Mouse (Mus musculus) retina, adult 2 months (tissue): ENCODE data around the gene Camta1.

Source experiments
- DNase-seq: peaks from one replicate; pipeline ENCODE4 v3.0.0-alpha.2; 2012; ENCODE audit warnings: low read depth, low spot score

The Camta1 gene

DNA sequence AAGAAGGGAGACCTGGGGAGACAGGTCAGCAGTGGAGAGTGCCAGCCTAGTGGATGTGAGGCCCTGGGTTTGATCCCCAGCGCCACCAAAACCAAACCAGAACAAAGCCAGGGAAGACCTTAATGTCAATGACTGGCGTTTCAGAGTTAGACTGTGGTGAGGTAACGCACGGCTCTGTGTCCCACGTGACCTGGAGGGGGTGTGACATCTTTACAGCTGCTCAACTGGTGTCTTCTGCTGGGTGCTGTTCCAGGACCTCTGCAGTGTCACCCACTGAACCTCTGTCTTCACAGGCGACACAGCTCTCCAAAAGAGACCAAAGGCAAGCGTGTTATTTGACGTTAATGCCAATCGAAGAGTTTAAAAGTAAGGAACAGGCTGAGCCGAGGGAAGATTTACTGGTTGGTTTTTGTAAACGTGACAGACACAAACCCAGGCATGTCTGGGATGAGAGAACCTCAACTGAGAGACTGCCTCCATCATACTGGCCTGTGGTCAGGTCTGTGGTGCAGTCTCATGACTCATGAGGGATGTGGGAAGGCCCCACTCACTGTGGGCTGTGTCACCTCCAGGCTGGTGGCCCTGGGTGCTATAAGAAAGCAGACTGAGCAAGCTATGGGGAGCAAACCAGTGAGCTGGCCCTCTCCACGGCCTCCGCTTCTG, 855.9 kb downstream of the Camta1 start:
- no peak for DNase-seq

DNA sequence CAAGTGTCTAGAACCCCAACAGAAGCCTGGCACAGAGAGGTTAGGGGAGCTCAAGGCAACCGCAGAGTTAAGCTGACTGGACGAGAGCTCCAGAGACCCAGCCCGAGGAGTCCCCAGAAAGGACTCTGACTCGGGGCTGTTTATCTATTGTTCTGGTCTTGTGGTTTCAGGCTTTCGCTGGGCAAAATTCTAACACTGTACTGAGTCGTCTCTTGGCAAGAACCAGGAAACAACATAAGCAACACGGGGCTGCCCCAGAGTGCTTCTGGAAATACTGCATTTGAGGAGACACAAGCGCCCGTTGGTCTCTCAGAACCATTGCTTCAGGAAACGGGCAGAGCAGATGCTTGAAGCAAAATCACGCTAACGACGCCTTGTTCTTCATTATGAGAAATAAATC, 860.3 kb downstream of the Camta1 start:
- no peak for DNase-seq

DNA sequence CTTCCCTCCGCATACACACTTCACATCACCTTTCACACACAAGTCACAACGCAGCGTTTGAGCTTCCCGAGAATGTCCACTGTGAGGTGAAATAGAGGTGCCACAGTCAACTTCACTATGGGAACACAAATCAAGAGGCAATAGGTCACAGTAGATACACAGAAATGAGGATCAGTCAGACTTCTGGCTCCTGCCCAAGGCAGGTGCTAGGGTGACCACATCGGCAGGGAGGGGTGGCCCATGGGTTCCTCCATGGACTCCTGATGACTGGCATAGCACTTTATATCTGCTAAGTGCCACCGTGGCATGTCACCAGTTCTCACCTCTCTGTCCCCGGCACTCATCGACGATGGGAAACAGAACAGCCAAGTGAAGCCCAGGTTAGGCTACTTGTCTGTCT, 863.0 kb downstream of the Camta1 start:
- no peak for DNase-seq

GRCm38 (mm10) chr4:150996797-150997196, 864.9 kb downstream of the Camta1 start, which contains the start of gene Uts2:
Gene Uts2 (plus strand): TSS chr4:150997097.
- DNase-seq, result no peak

DNA sequence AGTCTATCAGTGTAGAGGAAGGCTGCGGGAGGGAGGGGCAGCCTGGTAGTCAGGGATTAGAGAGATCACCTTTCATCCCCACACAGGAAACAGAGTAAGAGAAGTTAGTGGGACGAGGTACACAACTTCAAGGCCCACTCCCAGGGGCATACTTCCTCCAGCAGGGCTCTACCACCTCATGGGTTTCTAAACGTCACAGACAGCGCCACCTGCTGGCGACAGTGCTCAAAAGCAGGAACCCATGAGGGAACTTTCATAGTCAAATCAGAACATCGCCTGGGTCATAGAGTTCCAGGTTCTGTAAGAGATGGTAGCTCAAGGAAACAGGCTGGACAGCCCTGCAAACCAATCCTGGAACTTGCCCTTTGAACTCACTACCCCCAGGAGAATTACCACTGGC, 871.5 kb downstream of the Camta1 start:
- DNase-seq, result no peak

- DNase-seq, result no peak
These were observed 881.5 kb downstream of the Camta1 start for GRCm38 (mm10) chr4:150980153-150980552.

GRCm38 (mm10) chr4:150979455-150979854, 882.2 kb downstream of the Camta1 start:
- DNase-seq, result no peak

DNA sequence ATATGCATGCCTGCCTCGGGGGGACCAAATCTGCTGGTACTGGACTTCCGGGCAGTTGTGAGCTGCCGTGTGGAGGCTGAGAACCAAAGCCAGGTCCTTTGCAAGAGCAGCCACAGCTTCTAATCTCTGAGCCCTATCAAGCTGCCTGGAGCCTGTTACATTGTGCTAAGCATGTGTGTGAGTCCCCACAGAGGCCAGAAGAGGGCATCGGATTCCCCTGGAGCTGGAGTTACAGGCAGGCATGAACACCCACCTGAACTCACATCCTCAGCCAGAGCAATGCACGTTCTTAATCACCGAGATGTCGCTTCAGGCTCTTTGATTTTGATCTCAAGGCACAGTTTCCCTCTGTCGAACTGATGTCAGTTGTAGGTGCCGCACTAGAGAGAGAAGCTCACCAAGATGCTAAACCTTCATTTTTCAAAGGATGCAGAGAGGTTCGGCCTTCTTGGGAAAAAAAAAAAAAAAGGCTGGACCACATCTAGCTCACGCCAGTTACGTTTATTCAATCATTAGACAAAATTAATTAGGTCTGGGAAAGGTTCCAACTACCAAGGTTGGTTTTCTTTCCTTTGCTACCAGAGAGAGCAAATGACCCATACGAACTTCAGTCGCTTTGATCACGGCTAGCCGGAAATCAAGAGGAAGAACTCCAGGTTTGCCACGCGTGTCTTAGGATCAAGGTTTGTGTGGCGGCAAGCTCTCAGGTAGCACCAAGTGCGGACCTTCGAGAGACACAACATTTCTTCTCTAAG, 883.3 kb downstream of the Camta1 start:
- no peak for DNase-seq

DNA sequence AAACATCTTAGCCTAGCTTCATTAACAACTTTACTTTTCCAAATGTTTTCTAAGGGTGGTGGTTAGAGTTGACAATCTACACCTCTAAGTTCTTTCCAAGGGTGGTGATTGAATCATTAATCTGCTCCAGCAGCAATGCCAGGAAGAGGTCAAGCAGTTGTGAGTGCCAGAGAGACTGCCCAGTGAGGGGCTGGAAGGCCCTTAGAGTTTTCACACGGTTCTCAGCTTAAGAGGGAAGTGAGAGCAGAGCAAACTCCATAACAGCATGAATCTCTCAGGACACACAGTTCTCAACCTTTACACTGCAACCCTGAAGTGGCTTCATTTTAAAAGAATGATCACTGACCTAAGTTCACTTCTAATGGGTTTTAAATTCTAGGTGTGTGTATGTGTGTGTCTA, 886.5 kb downstream of the Camta1 start:
- no peak for DNase-seq

DNA sequence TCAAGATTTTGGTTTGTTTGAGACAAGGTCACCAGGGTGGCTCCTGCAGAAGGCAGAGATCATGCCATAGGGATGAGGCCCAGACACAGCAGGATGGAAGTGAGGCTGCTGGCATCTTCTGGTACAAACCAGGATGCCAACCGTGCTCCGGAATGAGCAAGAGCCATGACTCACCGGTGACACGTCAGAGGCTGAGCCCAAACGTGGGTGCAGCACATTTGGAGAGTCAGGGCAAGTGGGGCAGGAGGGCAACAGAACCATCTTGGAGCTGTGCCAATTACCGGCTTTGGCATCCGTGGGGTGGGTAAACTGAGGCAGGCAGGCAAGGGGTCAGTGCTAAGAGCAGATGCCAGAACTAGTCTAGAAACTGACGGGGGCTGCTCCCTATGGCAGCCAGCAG, 888.4 kb downstream of the Camta1 start:
- no peak for DNase-seq

- DNase-seq, result no peak
These were observed 892.7 kb downstream of the Camta1 start for GRCm38 (mm10) chr4:150968956-150969355.

GRCm38 (mm10) chr4:150966556-150966955, 895.1 kb downstream of the Camta1 start:
- DNase-seq, result peak; percentile 38

- no peak for DNase-seq
These were observed 896.1 kb downstream of the Camta1 start for GRCm38 (mm10) chr4:150965555-150965951.

- DNase-seq, result peak; percentile 58
These were observed 896.8 kb downstream of the Camta1 start for GRCm38 (mm10) chr4:150964635-150965554.

DNA sequence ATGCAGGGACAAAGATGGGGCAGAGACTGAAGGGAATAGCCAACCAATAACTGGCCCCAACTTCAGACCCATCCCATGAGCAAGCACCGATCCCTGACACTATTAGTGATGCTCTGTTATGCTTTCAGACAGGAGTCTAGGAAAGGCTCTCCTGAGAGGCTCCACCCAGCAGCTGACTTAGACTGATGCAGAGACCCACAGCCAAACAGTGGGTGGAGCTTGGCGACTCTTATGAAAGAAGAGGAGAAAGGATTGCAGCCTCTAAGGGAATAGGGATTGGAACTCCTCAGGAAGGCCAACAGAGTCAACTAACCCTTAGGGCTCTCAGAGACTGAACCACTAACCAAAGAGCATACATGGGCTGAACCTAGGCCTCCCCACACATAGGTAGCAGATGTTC, 898.0 kb downstream of the Camta1 start:
- no peak for DNase-seq

DNA sequence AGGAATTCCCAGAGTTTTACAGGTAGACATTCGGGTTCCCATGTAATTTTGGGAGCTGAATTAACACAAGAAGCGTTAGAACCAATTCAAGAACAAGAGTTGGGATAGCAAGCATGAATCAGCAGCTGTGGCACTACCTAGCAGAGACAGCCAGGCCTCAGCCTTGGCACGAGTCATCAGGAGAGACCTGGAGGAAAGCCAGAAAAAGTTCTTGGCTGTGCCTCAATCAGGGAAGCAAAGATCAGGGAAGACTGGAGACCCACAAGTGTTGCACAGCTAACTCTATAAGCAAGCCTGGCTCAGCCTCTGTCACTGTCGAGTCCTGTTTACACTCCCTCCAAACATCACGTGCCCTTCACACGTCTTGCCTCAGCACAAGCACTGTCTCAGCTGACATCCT, 899.4 kb downstream of the Camta1 start:
- DNase-seq, result no peak

GRCm38 (mm10) chr4:150958536-150958935, 903.1 kb downstream of the Camta1 start:
- no peak for DNase-seq

- no peak for DNase-seq
These were observed 904.6 kb downstream of the Camta1 start for GRCm38 (mm10) chr4:150957106-150957458.

GRCm38 (mm10) chr4:150956369-150957105, 905.1 kb downstream of the Camta1 start:
- DNase-seq, result peak; percentile 56

DNA sequence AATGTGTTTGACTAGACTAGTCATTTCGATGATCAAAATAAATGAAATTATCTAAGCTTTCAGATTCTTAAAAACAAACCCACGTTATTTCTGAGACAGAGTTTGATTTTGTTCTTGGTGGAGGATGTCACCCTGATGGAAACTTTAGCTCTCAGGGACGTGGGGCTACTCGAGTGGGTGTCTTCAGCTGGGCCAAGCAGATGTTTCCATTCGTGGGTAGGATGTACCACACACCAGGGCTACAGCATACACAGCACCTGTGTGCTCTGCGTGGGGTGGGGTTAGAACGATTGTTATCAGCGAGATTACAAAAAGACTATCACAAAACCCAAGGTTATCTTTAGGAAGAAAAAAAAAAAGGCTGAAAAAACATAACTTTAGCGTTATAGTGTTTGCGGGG, 910.7 kb downstream of the Camta1 start:
- DNase-seq, result no peak

DNA sequence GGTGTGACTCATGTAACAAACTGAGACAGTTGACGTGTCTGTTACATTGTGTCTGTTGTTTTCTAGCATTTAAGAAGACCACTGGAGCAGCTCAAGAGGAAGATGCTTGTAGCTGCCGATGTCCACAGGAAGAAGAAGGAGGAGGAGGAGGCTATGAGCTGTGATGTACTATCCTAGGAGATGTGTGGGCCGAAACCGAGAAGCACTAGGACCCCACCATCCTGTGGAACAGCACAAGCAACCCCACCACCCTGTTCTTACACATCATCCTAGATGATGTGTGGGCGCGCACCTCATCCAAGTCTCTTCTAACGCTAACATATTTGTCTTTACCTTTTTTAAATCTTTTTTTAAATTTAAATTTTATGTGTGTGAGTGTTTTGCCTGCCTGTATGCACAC, 917.0 kb downstream of the Camta1 start:
- DNase-seq, result no peak
